Mouse (Mus musculus) small intestine, adult 2 months (tissue): Measurements from ENCODE around the gene Rasd2.

Source experiments
- CTCF ChIP-seq: fragments of 200-500 bp; IDR thresholded peaks from 2 replicates; pipeline ENCODE4 v1.5.1; 2012; ENCODE audit warnings: low read depth, mild to moderate bottlenecking, control low read depth, inconsistent platforms, low read length, moderate library complexity, mixed read lengths; ENCODE audit not compliant: insufficient replicate concordance, insufficient read length; ENCODE audit errors: extremely low read depth
- POLR2A ChIP-seq: fragments of 200-500 bp; IDR thresholded peaks from 2 replicates; pipeline ENCODE4 v1.6.1; 2012; ENCODE audit warnings: low read depth, mild to moderate bottlenecking, control low read depth, inconsistent platforms, low read length, moderate library complexity

- TF ChIP-seq CTCF = no peak
- no peak for TF ChIP-seq POLR2A
Observed at GRCm38 (mm10) chr8:75215046-75215445, 1.3 kb downstream of the Rasd2 start.
